In the genomic region with DNA sequence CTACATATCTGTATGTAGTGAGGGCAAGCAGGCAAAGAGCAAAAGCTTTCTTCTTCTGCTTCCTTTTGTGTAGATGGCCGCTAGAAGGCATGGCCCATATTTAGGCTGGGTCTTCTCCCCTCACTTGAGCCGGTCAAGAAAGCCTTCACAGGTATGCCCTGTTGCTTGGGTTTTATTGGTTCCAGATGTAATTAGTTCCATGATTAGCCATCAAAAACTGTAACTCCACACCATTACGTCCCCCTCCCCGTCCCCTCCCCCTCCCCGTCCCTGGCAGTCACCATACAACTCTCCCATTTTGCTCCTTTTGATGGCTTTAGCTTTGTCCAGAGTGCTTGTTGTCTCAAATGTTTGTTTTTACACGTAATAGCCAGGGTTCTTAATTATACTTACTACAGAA, we compare ENCODE assay signal across 13 mouse cellular contexts. TPM values are rescaled to one million over a fixed set of nuclear protein-coding genes. Genes with fewer than 3 reads are reported as not detected.
A peak's percentile ranks its signal among the peaks of the same experiment; 100 is the strongest.
DNase-seq lines count a peak whose midpoint lies in the region; ATAC-seq and TF ChIP-seq lines count a peak whose summit lies in the region.
"Had no signal": no experiment of that assay in that cellular context is flagged by ENCODE, and none has a peak within 500 bp of the region (broad histone marks: within the 10 kb centered on the region; RNA-seq: fewer than 3 reads in every experiment).

No protein-coding gene starts in this region.

- no peaks in the 10 kb centered on the region for H3K9me3 ChIP-seq in heart, embryonic 15.5 days (replicated peaks)
- no peaks in the 10 kb centered on the region for H3K9me3 ChIP-seq in lung, embryonic 14.5 days (ENCODE audit: low read depth, low read length)
- no peaks in the 10 kb centered on the region for H3K9me3 ChIP-seq in liver, postnatal 0 days (ENCODE audit: low read length)

- no peak for ATAC-seq in heart, embryonic 15.5 days (replicated peaks; ENCODE audit: insufficient number of reproducible peaks, insufficient read depth, low FRiP score, low read depth)
- no peak for ATAC-seq in lung, embryonic 14.5 days (ENCODE audit: insufficient read depth)
- no peak for ATAC-seq in liver, postnatal 0 days
- ATAC-seq: forebrain, postnatal 0 days had no signal

- intact Hi-C loops in heart, postnatal 36 days (cut with DNase I), result no loop called here
- intact Hi-C loops in gastrocnemius, postnatal 14 days (cut with DNase I; ENCODE audit: low total_unique reads), result no loop called here
- intact Hi-C loops in left cerebral cortex, postnatal 4 days (cut with DNase I), result no loop called here

- H3K36me3 ChIP-seq in heart, embryonic 15.5 days, result no peaks in the 10 kb centered on the region
- no peaks in the 10 kb centered on the region for H3K36me3 ChIP-seq in lung, embryonic 14.5 days (ENCODE audit: insufficient read depth)
- H3K36me3 ChIP-seq in liver, postnatal 0 days (replicated peaks; ENCODE audit: insufficient read depth, low read length), result no peaks in the 10 kb centered on the region

- no peak for TF ChIP-seq POLR2A in lung, adult 2 months (IDR thresholded peaks at IDR 0.05; ENCODE audit: borderline replicate concordance, extremely low read depth, low read depth, low read length)

- DNase-seq in heart, postnatal 36 days, result no peak
- DNase-seq in lung, embryonic 14.5 days, result no peak
- no peak for DNase-seq in lung, adult 2 months
- DNase-seq in hindlimb bud, embryonic 11.5 days (ENCODE audit: extremely low spot score, low read depth, low spot score), result peak; percentile 68
- no peak for DNase-seq in liver, postnatal 0 days
- no peak for DNase-seq in gastrocnemius, postnatal 14 days
- DNase-seq in left cerebral cortex, postnatal 4 days, result no peak
- DNase-seq: cerebellum, adult 11 months; spleen, adult 18-20 months; thymus, postnatal 25 days had no signal

- H3K27ac ChIP-seq in heart, embryonic 15.5 days, result peak overlapping the region; percentile 35; the same call in 1 of the 2 replicates
- peak overlapping the region; percentile 89 for H3K27ac ChIP-seq in lung, embryonic 14.5 days (ENCODE audit: low read depth)
- H3K27ac ChIP-seq in liver, postnatal 0 days (ENCODE audit: low read depth), result peak overlapping the region; percentile 75

- H3K4me2 ChIP-seq in heart, embryonic 15.5 days, result no peak overlapping the region
- no peak overlapping the region for H3K4me2 ChIP-seq in lung, embryonic 14.5 days
- H3K4me2 ChIP-seq in liver, postnatal 0 days (ENCODE audit: low read depth, low read length), result no peak overlapping the region

- H3K9ac ChIP-seq in heart, embryonic 15.5 days, result no peak overlapping the region
- H3K9ac ChIP-seq in lung, embryonic 14.5 days, result no peak overlapping the region
- H3K9ac ChIP-seq in liver, postnatal 0 days (replicated peaks), result no peak overlapping the region
- H3K9ac ChIP-seq: forebrain, postnatal 0 days had no signal

- WGBS in heart, embryonic 15.5 days, result 75% methylated on average over 6 of the region's 6 CpGs
- WGBS in lung, embryonic 14.5 days, result 57% methylated on average over 6 of the region's 6 CpGs
- 71% methylated on average over 6 of the region's 6 CpGs for WGBS in lung, adult 2 months
- WGBS in liver, postnatal 0 days (ENCODE audit: insufficient replicate concordance), result 78% methylated on average over 6 of the region's 6 CpGs

- TF ChIP-seq EP300 in liver, postnatal 0 days (IDR thresholded peaks at IDR 0.05; ENCODE audit: low read depth), result no peak

- H3K27me3 ChIP-seq in heart, embryonic 15.5 days, result no peaks in the 10 kb centered on the region
- no peaks in the 10 kb centered on the region for H3K27me3 ChIP-seq in lung, embryonic 14.5 days (ENCODE audit: insufficient read depth, low read length)
- no peaks in the 10 kb centered on the region for H3K27me3 ChIP-seq in liver, postnatal 0 days (ENCODE audit: insufficient read depth, low read length)

- H3K4me1 ChIP-seq in heart, embryonic 15.5 days (replicated peaks), result peaks cover 26% of the 10 kb centered on the region
- peaks cover 18% of the 10 kb centered on the region for H3K4me1 ChIP-seq in lung, embryonic 14.5 days (ENCODE audit: insufficient read depth)
- H3K4me1 ChIP-seq in lung, adult 2 months (ENCODE audit: control insufficient read depth, insufficient read depth, low read length), result peaks cover 14% of the 10 kb centered on the region
- H3K4me1 ChIP-seq in liver, postnatal 0 days (ENCODE audit: insufficient read depth), result peaks cover 35% of the 10 kb centered on the region

- TF ChIP-seq CTCF in lung, embryonic 14.5 days (IDR thresholded peaks at IDR 0.05; ENCODE audit: low read depth), result no peak
- no peak for TF ChIP-seq CTCF in lung, adult 2 months (IDR thresholded peaks at IDR 0.05; ENCODE audit: insufficient read depth, low read length)
- TF ChIP-seq CTCF in liver, postnatal 0 days (IDR thresholded peaks at IDR 0.05; ENCODE audit: low read depth), result no peak

- H3K4me3 ChIP-seq in heart, embryonic 15.5 days, result no peak overlapping the region
- H3K4me3 ChIP-seq in lung, embryonic 14.5 days (ENCODE audit: low read depth, low read length), result no peak overlapping the region
- H3K4me3 ChIP-seq in lung, adult 2 months (replicated peaks; ENCODE audit: extremely low read depth, low read depth, low read length), result no peak overlapping the region
- no peak overlapping the region for H3K4me3 ChIP-seq in liver, postnatal 0 days (ENCODE audit: low read depth, low read length)

RNA-seq across cellular contexts. Expression of a gene that starts 14.2 kb away (rescaled TPM):
- polyA plus RNA-seq in heart, embryonic 15.5 days (2015; fragmentation: Nextera tagmentation; extraction: Ambion mirVana), result 3.7 and 5.2 TPM in 2 replicates
- 1 to 10 TPM; 5.6 to 6.7 TPM for total RNA-seq in heart, postnatal 36 days (2021)
- 4.5 TPM in 2 replicates for polyA plus RNA-seq in lung, embryonic 14.5 days (2014; fragmentation: Nextera tagmentation; extraction: Ambion mirVana)
- polyA plus RNA-seq in lung, adult 2 months (2012; rRNA removed), result 9.9 and 12.6 TPM in 2 replicates
- 5.2 and 6.1 TPM in 2 replicates for polyA plus RNA-seq in liver, postnatal 0 days (2015; fragmentation: Nextera tagmentation; extraction: Ambion mirVana)
- 1 to 10 TPM; 3.6 to 5.0 TPM for total RNA-seq in gastrocnemius, postnatal 14 days (2021)
- total RNA-seq in left cerebral cortex, postnatal 4 days (2021), result 1 to 10 TPM; 3.8 to 4.0 TPM
- total RNA-seq: granulocyte monocyte progenitor cell, adult 5-6 weeks had no signal

RNA-seq across cellular contexts. Expression of a gene that starts 25.7 kb away (rescaled TPM):
- 31.8 and 44.9 TPM in 2 replicates for polyA plus RNA-seq in heart, embryonic 15.5 days (2015; fragmentation: Nextera tagmentation; extraction: Ambion mirVana)
- 10 to 100 TPM; 39.0 to 46.9 TPM for total RNA-seq in heart, postnatal 36 days (2021)
- polyA plus RNA-seq in lung, embryonic 14.5 days (2014; fragmentation: Nextera tagmentation; extraction: Ambion mirVana), result 91.2 and 92.7 TPM in 2 replicates
- 46.5 and 48.1 TPM in 2 replicates for polyA plus RNA-seq in lung, adult 2 months (2012; rRNA removed)
- 7.4 and 10.2 TPM in 2 replicates for polyA plus RNA-seq in liver, postnatal 0 days (2015; fragmentation: Nextera tagmentation; extraction: Ambion mirVana)
- 10 to 100 TPM; 32.2 to 32.7 TPM for total RNA-seq in gastrocnemius, postnatal 14 days (2021)
- total RNA-seq in left cerebral cortex, postnatal 4 days (2021), result 100 to 1,000 TPM in 1 of 2 experiments, 10 to 100 TPM in 1; 94.2 to 102 TPM

Comparison
In these comparisons a context has a peak if more than half of its experiments do, and no peak if none do; other contexts are left out.
1. H3K27ac ChIP-seq: peak in every context shown above with its lines; median percentile 89 in lung, embryonic 14.5 days; 75 in liver, postnatal 0 days; 35 in heart, embryonic 15.5 days.